Comparison of ENCODE assay signal across 7 mouse cellular contexts in genomic region chr3:81835380-81836157, GRCm38 (mm10).
DNase-seq lines count a peak whose midpoint lies in the region; ATAC-seq and TF ChIP-seq lines count a peak whose summit lies in the region.

No protein-coding gene starts in this region.

- H3K4me1 ChIP-seq in midbrain, embryonic 10.5 days = peaks cover 9% of the 10 kb centered on the region
- H3K4me1 ChIP-seq in midbrain, embryonic 15.5 days = no peaks in the 10 kb centered on the region
- H3K4me1 ChIP-seq in forebrain, embryonic 11.5 days (replicated peaks; ENCODE audit: control insufficient read depth, insufficient read depth, low read length) = 0 out of 2 replicates have a peak, but pooled peaks cover 2% of the 10 kb centered on the region
- no peaks in the 10 kb centered on the region for H3K4me1 ChIP-seq in stomach, postnatal 0 days (replicated peaks; ENCODE audit: control insufficient read depth, insufficient read depth)

- H3K27me3 ChIP-seq in midbrain, embryonic 10.5 days (ENCODE audit: low read depth, poor library complexity, severe bottlenecking) = no peaks in the 10 kb centered on the region
- H3K27me3 ChIP-seq in midbrain, embryonic 15.5 days (replicated peaks) = no peaks in the 10 kb centered on the region
- H3K27me3 ChIP-seq in forebrain, embryonic 11.5 days (ENCODE audit: control insufficient read depth, insufficient read depth, low read length) = no peaks in the 10 kb centered on the region
- no peaks in the 10 kb centered on the region for H3K27me3 ChIP-seq in stomach, postnatal 0 days (ENCODE audit: control insufficient read depth, insufficient read depth, low read length)

- no peaks in the 10 kb centered on the region for H3K36me3 ChIP-seq in midbrain, embryonic 10.5 days
- H3K36me3 ChIP-seq in midbrain, embryonic 15.5 days (replicated peaks) = no peaks in the 10 kb centered on the region
- H3K36me3 ChIP-seq in forebrain, embryonic 11.5 days (ENCODE audit: control insufficient read depth, insufficient read depth, low read length) = no peaks in the 10 kb centered on the region
- no peaks in the 10 kb centered on the region for H3K36me3 ChIP-seq in stomach, postnatal 0 days (ENCODE audit: control insufficient read depth, insufficient read depth, low read length)

- TF ChIP-seq EP300 in stomach, postnatal 0 days (optimal IDR thresholded peaks at IDR 0.05) = no peak

- ATAC-seq in midbrain, embryonic 15.5 days (replicated peaks) = no peak; the same call in 1 of the 2 replicates
- peak; percentile 51; the same call in 1 of the 2 replicates for ATAC-seq in forebrain, embryonic 11.5 days (replicated peaks; ENCODE audit: low FRiP score)
- 0 out of 2 replicates have a peak, but pooled peaks have one; percentile 32 for ATAC-seq in stomach, postnatal 0 days (ENCODE audit: low FRiP score, low TSS enrichment)
- ATAC-seq in activated CD4-positive, CD25-positive, alpha-beta regulatory T cell, adult 4 months = no peak

- H3K4me2 ChIP-seq in midbrain, embryonic 15.5 days = no peak overlapping the region
- no peak overlapping the region for H3K4me2 ChIP-seq in forebrain, embryonic 11.5 days (ENCODE audit: low read depth, low read length, severe bottlenecking)
- peak overlapping the region; percentile 39 for H3K4me2 ChIP-seq in stomach, postnatal 0 days (replicated peaks; ENCODE audit: low read depth)

- H3K9ac ChIP-seq in midbrain, embryonic 15.5 days = no peak overlapping the region
- no peak overlapping the region for H3K9ac ChIP-seq in forebrain, embryonic 11.5 days (ENCODE audit: low read length)
- H3K9ac ChIP-seq in stomach, postnatal 0 days (ENCODE audit: low read length) = no peak overlapping the region

- peak overlapping the region; percentile 76 for H3K27ac ChIP-seq in midbrain, embryonic 10.5 days (replicated peaks)
- H3K27ac ChIP-seq in midbrain, embryonic 15.5 days = no peak overlapping the region
- no peak overlapping the region for H3K27ac ChIP-seq in forebrain, embryonic 11.5 days (ENCODE audit: low read depth, low read length)
- H3K27ac ChIP-seq in stomach, postnatal 0 days (replicated peaks) = no peak overlapping the region

- H3K4me3 ChIP-seq in midbrain, embryonic 10.5 days = peak overlapping the region; percentile 37
- no peak overlapping the region for H3K4me3 ChIP-seq in midbrain, embryonic 15.5 days
- no peak overlapping the region for H3K4me3 ChIP-seq in forebrain, embryonic 11.5 days (ENCODE audit: low read depth, low read length)
- H3K4me3 ChIP-seq in stomach, postnatal 0 days (ENCODE audit: low read depth, low read length) = no peak overlapping the region

- no peak for TF ChIP-seq CTCF in stomach, postnatal 0 days (IDR thresholded peaks at IDR 0.05; ENCODE audit: low read depth)

- WGBS in midbrain, embryonic 10.5 days = 10% methylated on average over 11 of the region's 11 CpGs
- 15% methylated on average over 11 of the region's 11 CpGs for WGBS in midbrain, embryonic 15.5 days
- 12% methylated on average over 11 of the region's 11 CpGs for WGBS in forebrain, embryonic 11.5 days
- WGBS in stomach, postnatal 0 days = 7% methylated on average over 11 of the region's 11 CpGs

- H3K9me3 ChIP-seq in midbrain, embryonic 10.5 days (replicated peaks) = no peaks in the 10 kb centered on the region
- H3K9me3 ChIP-seq in midbrain, embryonic 15.5 days = no peaks in the 10 kb centered on the region
- H3K9me3 ChIP-seq in forebrain, embryonic 11.5 days (ENCODE audit: control insufficient read depth, low read length) = no peaks in the 10 kb centered on the region
- no peaks in the 10 kb centered on the region for H3K9me3 ChIP-seq in stomach, postnatal 0 days (ENCODE audit: control insufficient read depth, low read length)

- DNase-seq in midbrain, embryonic 10.5 days (ENCODE audit: low spot score) = peak; percentile 24
- DNase-seq in forebrain, embryonic 11.5 days (ENCODE audit: low spot score) = no peak
- DNase-seq in liver = peak; percentile 36
- DNase-seq in stomach, postnatal 0 days (ENCODE audit: low spot score) = peak; percentile 49
- DNase-seq in adrenal gland, postnatal 36 days = no peak

Comparison
In these comparisons a context has a peak if more than half of its experiments do, and no peak if none do; other contexts are left out.
1. DNase-seq: peak in midbrain, embryonic 10.5 days (single experiment), liver (single experiment) and stomach, postnatal 0 days (single experiment); none in forebrain, embryonic 11.5 days (single experiment) and adrenal gland, postnatal 36 days (0 of 2).
2. ATAC-seq: peak in forebrain, embryonic 11.5 days (single experiment) and stomach, postnatal 0 days (single experiment); none in midbrain, embryonic 15.5 days (single experiment) and activated CD4-positive, CD25-positive, alpha-beta regulatory T cell, adult 4 months (single experiment).